Mouse (Mus musculus) embryonic facial prominence, embryonic 14.5 days (tissue): Measurements from ENCODE around the gene Mtf2. TPM values are rescaled to one million over a fixed set of nuclear protein-coding genes. Genes with fewer than 3 reads are reported as not detected.
"Not testable (repeated sequence)": the region's sequence is repeated elsewhere in the genome, so short reads cannot be mapped to it uniquely, and the experiment has no call there.

Experiments
- ATAC-seq: fragments of 200-750 bp; cut with Nextera tagmentation; 2 replicates; pipeline ENCODE4 v1.8.0; 2017; ENCODE audit warnings: low read depth, moderate number of reproducible peaks, moderate TSS enrichment
- DNase-seq: peaks from one replicate; pipeline ENCODE4 v3.0.0-alpha.2; 2015; ENCODE audit warnings: low spot score
- H3K27ac ChIP-seq: fragments of 300-500 bp; sonication (generic); replicated peaks from 2 replicates; pipeline ENCODE4 v1.5.1; 2014; ENCODE audit warnings: low read depth, mild to moderate bottlenecking, low read length, moderate library complexity
- H3K27me3 ChIP-seq: fragments of 300-500 bp; sonication (generic); replicated peaks from 2 replicates; pipeline ENCODE4 v1.6.1; 2014; ENCODE audit warnings: low read length; ENCODE audit not compliant: control insufficient read depth, insufficient read depth
- H3K36me3 ChIP-seq: fragments of 300-500 bp; sonication (generic); 2 replicates; pipeline ENCODE4 v1.6.1; 2014; ENCODE audit warnings: low read length, mixed read lengths; ENCODE audit not compliant: control insufficient read depth, insufficient read depth
- H3K4me1 ChIP-seq: fragments of 300-500 bp; sonication (generic); 2 replicates; pipeline ENCODE4 v1.6.1; 2014; ENCODE audit warnings: antibody characterized with exemption, low read length; ENCODE audit not compliant: control insufficient read depth, insufficient read depth
- H3K4me2 ChIP-seq: fragments of 300-500 bp; sonication (generic); 2 replicates; pipeline ENCODE4 v1.6.1; 2014; ENCODE audit warnings: low read depth, mild to moderate bottlenecking, low read length, moderate library complexity, mixed read lengths
- H3K4me3 ChIP-seq: fragments of 300-500 bp; sonication (generic); 2 replicates; pipeline ENCODE4 v1.5.1; 2014; ENCODE audit warnings: low read depth, mild to moderate bottlenecking, low read length
- H3K9ac ChIP-seq: fragments of 300-500 bp; sonication (generic); 2 replicates; pipeline ENCODE4 v1.6.1; 2014; ENCODE audit warnings: low read depth, mild to moderate bottlenecking, low read length, moderate library complexity, mixed read lengths
- H3K9me3 ChIP-seq: fragments of 300-500 bp; sonication (generic); 2 replicates; pipeline ENCODE4 v1.6.1; 2016; ENCODE audit warnings: low read length; ENCODE audit not compliant: control insufficient read depth
- WGBS: fragments of 180-500 bp; shearing (Covaris S2); extraction: QIAGEN DNeasy Blood & Tissue Kit; methylation state at CpG from one replicate; pipeline ENCODE4 v1.1.7; 2014; 5-methylcytosine and 5-hydroxymethylcytosine counted together
- polyA plus RNA-seq: library from polyadenylated mRNA; unstranded; fragments of >200 nt; fragmentation: Nextera tagmentation; extraction: Ambion mirVana; gene quantifications from 2 replicates; pipeline ENCODE4 v1.2.1, GENCODE M21; 2014

The Mtf2 gene
- polyA plus RNA-seq, 1 experiment from 2014 or later = 84.3 TPM

DNA sequence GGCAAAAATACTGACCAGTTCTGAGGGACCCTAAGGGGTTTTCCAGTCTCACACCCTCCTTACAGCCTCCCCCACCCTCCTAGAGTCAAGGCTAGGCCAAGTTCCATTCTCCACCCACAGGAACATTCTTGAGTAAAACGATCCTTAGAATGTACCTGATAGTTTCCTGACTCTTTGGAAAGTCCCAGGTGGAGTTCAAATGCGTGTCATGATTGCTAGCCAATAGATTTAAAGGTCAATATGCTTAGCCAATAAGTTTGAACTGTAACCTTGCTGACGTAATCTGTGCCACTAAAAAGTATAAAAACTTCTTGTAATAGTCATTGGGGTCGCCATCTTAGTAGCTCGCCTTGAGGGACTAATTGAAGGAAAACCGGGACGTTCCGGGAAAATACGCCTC is 5.1 kb upstream of the Mtf2 start:
- Histone ChIP-seq H3K27me3 (no peaks in the 10 kb centered on the region), H3K9me3 (0 out of 2 replicates have a peak, but pooled peaks cover 2% of the 10 kb centered on the region), H3K27ac (no peak overlapping the region), H3K9ac (no peak overlapping the region), H3K4me2 (no peak overlapping the region), H3K36me3 (no peaks in the 10 kb centered on the region), H3K4me3 (no peak overlapping the region), H3K4me1 (no peaks in the 10 kb centered on the region)
- ATAC-seq (no peak), DNase-seq (no peak)
- WGBS = 92% methylated on average over 9 of the region's 9 CpGs

DNA sequence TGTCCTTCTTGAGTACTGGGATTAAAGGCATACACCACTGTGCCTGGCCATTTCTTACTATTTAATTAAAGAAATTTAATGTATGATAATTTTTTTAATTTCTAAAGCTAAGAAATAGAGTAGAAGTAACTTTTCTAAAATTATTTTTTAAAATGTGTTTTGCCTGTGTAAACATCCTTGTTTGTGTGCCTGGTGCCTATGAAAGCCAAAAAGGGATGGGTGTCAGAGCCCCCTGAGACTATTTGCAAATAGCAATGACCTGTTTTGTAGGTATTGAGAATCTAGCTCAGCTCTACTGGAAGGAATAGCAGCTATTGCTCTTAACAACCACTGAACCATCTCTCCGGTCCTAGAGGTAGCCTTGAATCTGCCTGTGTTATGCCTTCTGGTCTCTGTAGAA is 6.8 kb downstream of the Mtf2 start:
- DNase-seq (no peak), ATAC-seq (no peak)
- Histone ChIP-seq H3K4me2 (no peak overlapping the region), H3K9me3 (0 out of 2 replicates have a peak, but pooled peaks cover 8% of the 10 kb centered on the region), H3K4me1 (no peaks in the 10 kb centered on the region), H3K36me3 (peaks cover 76% of the 10 kb centered on the region), H3K27ac (no peak overlapping the region), H3K27me3 (no peaks in the 10 kb centered on the region), H3K4me3 (no peak overlapping the region), H3K9ac (no peak overlapping the region)
- WGBS = 100% methylated on average over 1 of the region's 1 CpGs

- H3K4me3 ChIP-seq = no peak overlapping the region
- H3K4me1 ChIP-seq = no peaks in the 10 kb centered on the region
- no peaks in the 10 kb centered on the region for H3K27me3 ChIP-seq
- peaks cover 66% of the 10 kb centered on the region for H3K36me3 ChIP-seq
- H3K9ac ChIP-seq = no peak overlapping the region
- DNase-seq (no peak), ATAC-seq (no peak)
- H3K27ac ChIP-seq = no peak overlapping the region
- 0 out of 2 replicates have a peak, but pooled peaks cover 5% of the 10 kb centered on the region for H3K9me3 ChIP-seq
- no peak overlapping the region for H3K4me2 ChIP-seq
These were observed 10.8 kb downstream of the Mtf2 start for GRCm38 (mm10) chr5:108076241-108076640.

GRCm38 (mm10) chr5:108076833-108077540 is 11.5 kb downstream of the Mtf2 start:
- Histone ChIP-seq H3K36me3 (peaks cover 67% of the 10 kb centered on the region), H3K4me2 (no peak overlapping the region), H3K9me3 (0 out of 2 replicates have a peak, but pooled peaks cover 5% of the 10 kb centered on the region), H3K27me3 (no peaks in the 10 kb centered on the region), H3K27ac (no peak overlapping the region), H3K9ac (no peak overlapping the region), H3K4me1 (no peaks in the 10 kb centered on the region), H3K4me3 (no peak overlapping the region)
- no peak for DNase-seq
- 70% methylated on average over 6 of the region's 6 CpGs for WGBS
- ATAC-seq = no peak

- 0 out of 2 replicates have a peak, but pooled peaks cover 5% of the 10 kb centered on the region for H3K9me3 ChIP-seq
- H3K36me3 ChIP-seq = peaks cover 64% of the 10 kb centered on the region
- H3K9ac ChIP-seq = no peak overlapping the region
- no peak overlapping the region for H3K4me2 ChIP-seq
- H3K27ac ChIP-seq = no peak overlapping the region
- peak; percentile 17 for DNase-seq
- H3K27me3 ChIP-seq = no peaks in the 10 kb centered on the region
- H3K4me1 ChIP-seq = no peaks in the 10 kb centered on the region
- ATAC-seq = no peak
- no peak overlapping the region for H3K4me3 ChIP-seq
These were observed 14.1 kb downstream of the Mtf2 start for GRCm38 (mm10) chr5:108079603-108080002.

DNA sequence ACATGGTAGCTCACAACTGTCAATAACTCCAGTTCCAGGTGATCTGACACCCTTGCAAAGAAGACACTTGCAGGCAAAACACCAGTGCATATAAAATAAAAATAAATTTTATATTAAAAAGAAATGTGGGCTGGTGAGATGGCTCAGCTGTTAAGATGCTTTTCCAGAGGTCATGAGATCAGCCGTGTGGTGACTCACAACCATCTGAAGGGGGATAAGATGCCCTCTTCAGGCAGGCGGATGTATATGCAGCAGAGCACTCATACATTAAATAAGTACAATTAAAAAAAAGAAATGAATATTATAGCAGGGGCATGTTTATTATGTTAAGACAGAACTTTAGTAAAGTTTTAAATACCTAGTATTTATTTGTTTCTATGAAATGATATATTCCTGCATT is 16.9 kb downstream of the Mtf2 start:
- H3K36me3 ChIP-seq = peaks cover 70% of the 10 kb centered on the region
- no peaks in the 10 kb centered on the region for H3K27me3 ChIP-seq
- H3K4me1 ChIP-seq = no peaks in the 10 kb centered on the region
- H3K9ac ChIP-seq = no peak overlapping the region
- no peak overlapping the region for H3K4me3 ChIP-seq
- H3K9me3 ChIP-seq = no peaks in the 10 kb centered on the region
- no peak overlapping the region for H3K27ac ChIP-seq
- no peak overlapping the region for H3K4me2 ChIP-seq
- ATAC-seq (no peak), DNase-seq (peak; percentile 42)
- WGBS = 58% methylated on average over 2 of the region's 2 CpGs

DNA sequence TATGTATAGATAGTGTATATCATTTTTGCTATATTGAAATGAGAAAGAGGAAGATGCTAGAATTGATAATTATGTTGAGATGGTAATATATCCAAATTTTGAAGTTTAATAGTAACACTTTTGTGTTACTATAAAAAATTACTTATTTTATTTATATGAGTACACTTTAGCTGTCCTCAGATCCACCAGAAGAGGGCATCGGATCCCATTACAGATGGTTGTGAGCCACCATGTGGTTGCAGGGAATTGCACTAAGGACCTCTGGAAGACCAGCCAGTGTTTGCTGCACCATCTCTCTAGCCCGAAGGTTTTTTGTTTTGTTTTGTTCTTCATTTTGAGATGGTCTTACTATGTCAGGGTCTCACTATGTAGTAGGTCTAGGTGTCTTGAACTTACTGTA is 20.0 kb downstream of the Mtf2 start:
- H3K36me3 ChIP-seq = peaks cover 80% of the 10 kb centered on the region
- 95% methylated on average over 2 of the region's 2 CpGs for WGBS
- H3K27me3 ChIP-seq = no peaks in the 10 kb centered on the region

GRCm38 (mm10) chr5:108092731-108093130 is 27.3 kb downstream of the Mtf2 start:
- not testable (repeated sequence) for H3K27me3 ChIP-seq, H3K27ac ChIP-seq, H3K4me2 ChIP-seq, DNase-seq, H3K4me3 ChIP-seq, ATAC-seq, H3K9ac ChIP-seq, H3K4me1 ChIP-seq, H3K9me3 ChIP-seq
- 96% methylated on average over 8 of the region's 8 CpGs for WGBS
- peaks cover 71% of the 10 kb centered on the region for H3K36me3 ChIP-seq

More for the DNA sequence above, 20.0 kb downstream of the Mtf2 start:
- no peak overlapping the region for H3K27ac ChIP-seq
- H3K9me3 ChIP-seq = no peaks in the 10 kb centered on the region
- no peak overlapping the region for H3K4me3 ChIP-seq
- H3K4me1 ChIP-seq = no peaks in the 10 kb centered on the region
- no peak overlapping the region for H3K4me2 ChIP-seq
- no peak overlapping the region for H3K9ac ChIP-seq
- no peak for DNase-seq
- no peak for ATAC-seq

DNA sequence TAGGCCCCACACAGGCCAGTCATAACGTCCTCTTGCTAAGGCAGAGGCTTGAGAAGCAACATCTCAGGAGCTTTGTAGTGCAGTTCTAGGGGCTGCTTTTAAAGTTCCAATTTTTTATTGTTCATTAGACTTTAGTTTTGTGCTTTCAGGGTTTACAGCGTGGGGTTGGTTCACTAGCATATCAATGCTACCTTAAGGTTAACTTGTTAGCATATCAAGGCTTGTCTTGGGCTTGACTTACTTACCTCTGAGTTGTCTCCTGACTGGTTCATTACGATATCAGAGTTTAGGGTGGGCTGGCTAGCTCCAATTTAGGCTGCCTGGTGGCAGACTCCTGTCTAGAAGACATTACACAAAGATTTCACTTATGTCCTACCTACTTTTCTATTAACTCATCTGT is 32.2 kb downstream of the Mtf2 start:
- Histone ChIP-seq H3K27me3 (no peaks in the 10 kb centered on the region), H3K9me3 (no peaks in the 10 kb centered on the region), H3K9ac (no peak overlapping the region), H3K27ac (no peak overlapping the region), H3K4me2 (no peak overlapping the region), H3K4me1 (no peaks in the 10 kb centered on the region), H3K4me3 (no peak overlapping the region), H3K36me3 (peaks cover 69% of the 10 kb centered on the region)
- no peak for ATAC-seq
- no peak for DNase-seq
- 92% methylated on average over 3 of the region's 3 CpGs for WGBS
